Mouse (Mus musculus): ENCODE data around the gene Prpf4.

DNA sequence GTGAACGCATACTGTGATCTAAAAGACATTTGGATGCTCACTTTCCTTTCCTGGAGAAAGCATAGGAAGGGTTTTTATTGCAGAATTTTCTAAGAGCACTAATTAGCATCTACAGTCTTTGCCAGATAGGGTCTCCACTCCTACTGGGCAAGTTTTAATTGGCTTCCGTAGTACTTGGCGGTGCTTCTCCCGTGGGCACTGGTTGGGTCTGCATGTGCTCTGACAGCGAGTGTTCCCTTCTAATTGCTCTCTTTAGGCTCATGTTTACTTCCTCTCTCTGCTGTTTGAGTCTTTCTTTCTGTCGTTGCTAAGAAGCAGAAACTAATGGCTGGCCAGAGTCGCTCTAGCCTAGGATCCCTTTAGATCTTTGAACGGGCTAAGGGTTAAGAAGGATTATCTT lies 9.9 kb downstream of the Prpf4 start:
- no peak for TF ChIP-seq MAFK (IDR thresholded peaks at IDR 0.05; ENCODE audit: insufficient read depth, low read depth, low read length)
- no peak for TF ChIP-seq ZNF384 (IDR thresholded peaks at IDR 0.05; ENCODE audit: low read depth, low read length)
